Mouse (Mus musculus) left cerebral cortex, postnatal 25 days (tissue): Measurements from ENCODE around the gene Bhlhe41. TPM values are rescaled to one million over a fixed set of nuclear protein-coding genes. Genes with fewer than 3 reads are reported as not detected.

ENCODE experiments used
- DNase-seq, 2 experiments: peaks; one replicate each; pipeline ENCODE4 v3.0.0; 2022; ENCODE audit warnings: low spot score in 2 of 2, mixed read lengths in 1 of 2
- intact Hi-C: fragments of 180-260 bp; cut with DNase I; formaldehyde crosslinking; loops from one replicate; pipeline ENCODE4 v1.15.1; 2025
- total RNA-seq, 2 experiments: library from RNA; stranded (reverse); gene quantifications; 2 replicates each; pipeline ENCODE4 v1.2.3; 2021

Bhlhe41 gene
- total RNA-seq, 2 experiments from 2014 or later: 20.6 to 30.6 TPM

DNA sequence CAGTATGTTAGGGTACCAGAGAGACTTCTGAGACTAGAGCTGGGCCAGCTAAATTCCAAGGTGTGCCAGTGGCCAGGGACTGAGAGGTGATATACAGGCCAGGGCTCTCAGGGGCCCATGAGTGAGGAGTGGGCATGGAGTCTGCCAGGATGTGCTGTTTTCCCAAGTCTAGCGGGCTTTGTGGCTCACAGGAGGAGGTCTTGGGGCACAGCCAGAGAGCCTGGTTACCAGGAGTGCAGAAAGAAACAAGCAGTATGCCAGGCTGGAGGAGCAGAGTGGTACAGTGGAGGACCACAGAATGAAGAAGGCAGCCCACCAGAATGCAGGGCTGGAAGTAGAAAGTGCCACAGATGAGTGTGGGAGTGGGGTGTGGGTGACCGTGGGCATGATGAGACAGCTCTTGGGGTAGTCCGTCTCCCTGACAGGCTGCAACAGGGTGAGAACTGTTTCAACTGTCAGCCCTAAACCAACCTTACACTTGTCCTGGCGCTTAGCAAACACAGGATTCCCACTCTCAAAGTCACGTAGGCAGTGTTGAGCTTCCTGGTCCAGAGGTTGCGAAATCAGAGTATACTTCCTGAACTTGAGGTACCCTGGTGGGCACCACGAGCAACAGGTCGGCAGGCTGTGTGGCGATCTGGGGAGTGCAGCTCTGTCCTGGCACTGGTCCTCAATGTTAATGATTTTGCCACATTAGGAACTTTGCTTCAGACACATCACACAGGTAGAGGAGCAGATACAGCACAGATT lies 11.8 kb upstream of the Bhlhe41 start:
- DNase-seq: no peak
- intact Hi-C loops: no loop called here

DNA sequence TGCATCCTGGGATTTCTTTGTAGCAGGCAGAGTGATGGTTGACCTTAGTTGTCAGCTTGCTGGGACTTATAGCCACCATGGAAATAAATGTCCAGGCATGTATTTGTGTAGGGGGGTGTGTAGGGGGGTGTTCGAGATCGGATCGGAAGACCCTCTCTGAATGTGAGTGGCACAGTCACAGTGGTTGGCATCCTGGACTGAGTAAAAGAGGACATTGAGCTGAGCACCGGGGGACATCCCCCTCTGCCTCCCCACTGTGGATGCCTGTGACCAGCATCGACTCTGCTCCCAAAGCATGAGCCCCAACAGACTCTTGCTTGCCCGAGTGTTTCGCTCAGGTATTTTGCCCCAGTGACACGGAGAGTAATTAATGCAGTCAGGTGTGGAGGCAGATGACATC lies 8.0 kb upstream of the Bhlhe41 start:
- no peak for DNase-seq
- intact Hi-C loops: no loop called here

DNA sequence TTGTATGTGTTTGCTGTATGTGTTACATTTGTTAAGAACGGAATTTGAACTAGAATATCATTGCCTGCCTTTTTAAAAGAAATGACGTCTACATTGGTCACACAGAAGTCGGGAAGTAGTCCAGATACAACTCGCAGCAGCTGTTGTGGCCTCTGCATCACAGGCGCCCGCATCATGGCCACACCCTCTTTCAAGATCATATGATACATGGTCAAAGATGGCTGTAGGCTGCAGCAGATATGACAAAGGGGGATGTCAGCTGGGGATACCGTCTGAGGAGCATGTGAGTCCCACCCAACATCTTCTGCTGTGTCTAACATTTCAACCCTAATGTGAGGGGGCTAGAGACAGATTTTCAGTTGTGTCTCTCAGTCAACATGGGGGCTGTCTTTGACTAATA lies 6.7 kb upstream of the Bhlhe41 start:
- intact Hi-C loops: no loop called here
- no peak for DNase-seq

DNA sequence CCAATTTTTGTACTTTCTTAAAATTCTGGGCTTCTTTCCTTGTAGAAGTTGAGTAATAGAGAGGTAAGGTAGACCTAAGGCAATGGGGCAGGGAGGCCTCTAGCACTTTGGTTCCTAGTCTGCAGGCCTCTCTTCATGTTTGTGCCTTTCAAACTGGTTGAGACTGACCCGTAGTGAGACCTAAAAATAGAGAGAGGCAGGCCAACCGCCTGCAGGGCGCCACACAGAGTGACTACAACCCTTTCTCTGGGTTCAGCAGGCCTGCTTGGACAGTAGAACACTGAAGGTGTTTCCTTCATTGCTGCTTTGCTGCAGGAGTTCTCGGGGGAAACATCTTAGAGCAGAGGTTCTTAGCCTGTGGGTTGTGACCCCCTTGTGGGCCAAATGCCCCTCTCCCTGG lies 5.6 kb upstream of the Bhlhe41 start:
- DNase-seq: no peak
- intact Hi-C loops: no loop called here

DNA sequence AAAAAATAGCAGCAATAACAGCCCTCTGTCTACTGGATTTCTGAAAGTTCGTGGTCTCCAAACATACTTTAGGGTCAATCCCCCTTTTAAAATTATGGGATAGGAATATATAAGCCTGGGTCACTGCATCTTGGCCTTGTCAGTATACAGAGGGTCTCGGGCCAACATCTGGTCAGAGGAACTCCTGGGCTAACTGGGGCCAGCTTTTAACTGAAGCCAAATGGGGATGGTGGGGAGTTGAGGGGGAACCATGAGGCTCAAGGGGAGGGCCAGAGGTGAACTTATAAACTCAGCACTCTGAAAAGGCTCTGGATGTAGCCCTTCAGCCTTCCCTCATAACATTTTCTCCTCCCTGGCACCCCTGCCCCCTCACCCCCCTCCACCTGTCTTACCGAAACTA lies 1.8 kb upstream of the Bhlhe41 start:
- no peak for DNase-seq
- intact Hi-C loops: loop anchor here (2.0 to 10.0 kb wide), 2 partner anchors 68 to 708 kb away; partner anchors contain the start of genes Fgfr1op2 and Ints13

DNA sequence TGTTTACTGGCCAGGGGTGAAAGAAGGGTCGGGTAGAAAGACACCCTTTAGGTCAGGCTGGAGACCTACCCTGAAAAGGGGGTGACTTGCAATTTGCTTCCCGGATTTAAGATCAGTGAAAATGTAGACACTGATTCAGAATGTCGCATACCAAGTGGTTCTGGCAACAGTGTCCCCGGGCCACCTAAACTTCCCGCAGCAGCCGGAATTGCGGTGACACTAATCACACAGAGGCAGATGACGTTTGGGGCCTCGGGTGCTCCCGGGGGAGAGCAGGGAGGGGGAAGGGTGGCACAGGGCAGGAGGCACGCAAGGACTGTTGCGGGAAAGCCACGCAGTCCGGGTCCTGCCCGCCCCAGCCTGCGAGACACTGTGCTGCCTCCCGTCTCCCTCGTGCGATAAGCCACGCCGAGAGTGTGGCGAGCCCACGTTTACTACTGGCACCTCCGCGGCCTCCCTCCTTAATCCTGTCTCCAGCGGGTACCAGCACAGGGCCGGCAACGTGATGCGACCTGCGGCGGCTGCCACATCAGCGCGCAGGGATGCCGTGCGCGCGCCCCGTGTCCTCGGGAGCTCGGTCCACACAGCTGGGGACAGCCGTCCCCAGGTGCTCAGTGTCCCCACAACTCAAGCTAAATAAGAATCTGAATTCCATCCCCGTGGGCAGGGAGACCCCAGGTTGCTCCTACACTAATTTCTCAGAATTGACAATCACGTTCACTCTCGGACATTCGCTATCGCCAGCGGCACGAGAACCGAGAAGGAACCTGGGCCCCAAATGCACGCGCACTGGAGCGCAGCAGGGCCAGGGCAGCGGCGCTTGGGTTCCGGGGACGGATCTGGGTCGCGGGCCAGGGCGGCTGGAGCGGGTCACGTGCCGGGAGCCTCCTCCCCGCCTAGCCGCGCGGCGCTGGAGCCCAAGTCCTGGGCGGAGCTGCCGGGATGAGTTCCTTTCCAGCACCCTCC lies 811 bp upstream of the Bhlhe41 start:
- DNase-seq: peak; percentile 87 to 88
- intact Hi-C loops: loop anchor here (1.0 to 10.0 kb wide), 4 partner anchors 11 to 709 kb away; partner anchors contain the start of genes Fgfr1op2 and Ints13

DNA sequence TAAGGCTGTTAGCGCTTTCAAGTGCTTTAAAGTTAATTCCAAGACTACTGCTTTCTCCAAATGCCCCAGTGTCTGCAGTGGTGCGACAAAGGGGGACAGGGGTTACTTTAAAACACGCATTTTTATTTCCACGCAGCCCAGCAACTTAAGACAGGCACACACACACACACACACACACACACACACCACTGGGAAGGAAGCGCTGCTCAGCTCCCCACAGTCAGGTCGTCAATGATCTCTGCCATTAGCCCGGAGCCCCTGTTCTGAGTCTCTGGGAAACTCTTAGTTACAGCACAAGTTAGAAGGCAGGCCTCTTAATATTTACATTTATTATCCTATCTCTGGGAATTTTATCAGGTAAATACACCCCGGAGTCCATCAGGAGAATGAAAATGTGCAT lies 1.2 kb downstream of the Bhlhe41 start:
- intact Hi-C loops: loop anchor here (10.0 kb wide), 1 partner anchor 711 kb away; the partner anchor contains the start of genes Fgfr1op2 and Ints13
- peak in 1 of 2 experiments; percentile 29 for DNase-seq

DNA sequence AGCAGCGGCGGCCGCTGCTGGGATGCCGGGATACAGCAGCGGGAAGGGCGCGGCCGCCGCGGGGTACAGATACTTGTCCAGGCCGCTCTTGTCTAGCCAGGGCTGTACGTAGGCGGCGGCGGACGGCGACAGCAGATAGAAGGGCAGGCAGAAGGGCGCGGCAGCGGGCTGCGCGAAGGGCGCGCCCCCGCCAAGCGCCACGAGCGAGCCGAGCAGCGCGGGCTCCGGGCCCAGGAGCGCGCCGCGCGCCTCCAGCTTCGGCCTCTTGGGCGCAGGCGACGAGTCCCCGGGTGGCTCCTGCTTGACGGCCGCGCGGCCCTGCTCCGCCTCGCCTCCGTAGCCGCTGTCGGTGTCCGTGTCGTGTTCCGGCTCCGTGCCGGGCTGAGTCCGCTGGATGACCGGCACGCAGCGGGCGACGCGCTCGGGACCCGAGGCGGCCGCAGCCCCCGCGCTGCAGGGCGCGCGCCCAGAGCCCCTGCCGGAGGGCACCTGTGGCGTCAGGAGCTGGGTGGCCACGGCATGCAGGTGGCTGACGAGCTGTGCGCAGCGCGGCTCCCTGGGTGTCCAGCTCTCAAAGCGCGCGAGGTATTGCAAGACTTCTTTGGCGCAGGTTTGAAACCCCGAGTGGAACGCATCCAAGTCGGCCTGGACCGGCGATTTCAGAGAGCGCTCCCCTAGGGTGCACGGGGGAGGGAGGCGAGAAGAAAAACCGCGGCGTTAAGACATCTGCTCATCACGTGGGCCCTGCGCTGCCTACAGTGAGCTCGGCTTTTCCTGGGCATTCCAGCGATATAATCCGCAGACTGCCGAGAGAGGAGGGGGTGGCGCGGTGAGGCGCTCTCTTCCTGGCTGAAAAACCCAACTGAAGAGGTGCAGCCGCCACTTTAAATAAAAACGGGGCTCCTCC lies 2.0 kb downstream of the Bhlhe41 start:
- intact Hi-C loops: loop anchor here (10.0 kb wide), 1 partner anchor 711 kb away; the partner anchor contains the start of genes Fgfr1op2 and Ints13
- DNase-seq: peak; percentile 82 to 91

DNA sequence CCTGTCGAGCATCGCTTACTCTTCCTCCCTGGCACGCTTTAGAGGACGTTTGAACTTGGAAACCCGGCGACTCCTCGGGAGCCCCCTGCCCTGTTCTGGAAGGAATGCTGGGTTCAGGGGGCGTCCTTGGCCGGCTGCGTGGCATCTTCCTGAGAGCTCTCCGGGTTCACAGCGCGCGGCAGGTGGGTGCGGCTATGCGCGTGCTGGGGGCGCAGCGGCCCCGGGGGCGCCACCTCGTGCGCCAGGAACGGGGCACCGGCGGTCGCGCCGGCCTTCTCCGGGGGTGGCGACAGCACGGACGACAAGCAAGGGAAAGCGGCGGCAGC lies 2.7 kb downstream of the Bhlhe41 start:
- intact Hi-C loops: loop anchor here (10.0 kb wide), 1 partner anchor 712 kb away; the partner anchor contains the start of genes Fgfr1op2 and Ints13
- DNase-seq: no peak

DNA sequence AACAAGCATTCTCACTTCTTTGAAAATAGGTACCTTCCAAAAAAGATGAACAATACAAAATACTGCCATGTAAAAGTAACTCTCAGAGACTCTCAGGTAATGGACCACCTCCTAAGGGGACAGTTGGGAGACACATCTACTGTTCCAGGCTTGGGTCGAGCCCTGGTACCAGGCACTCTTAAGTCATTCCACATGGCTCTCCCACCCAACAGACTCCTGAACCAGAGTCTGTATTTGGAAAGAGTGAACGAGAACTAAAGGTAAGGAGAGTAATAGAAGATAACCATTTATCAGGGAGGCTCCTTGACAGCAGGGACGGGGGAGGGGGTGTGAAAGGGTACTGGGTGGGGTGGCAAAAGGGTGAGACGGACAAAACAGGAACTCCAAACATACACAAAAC lies 3.0 kb downstream of the Bhlhe41 start:
- intact Hi-C loops: loop anchor here (10.0 kb wide), 1 partner anchor 712 kb away; the partner anchor contains the start of genes Fgfr1op2 and Ints13
- no peak for DNase-seq

DNA sequence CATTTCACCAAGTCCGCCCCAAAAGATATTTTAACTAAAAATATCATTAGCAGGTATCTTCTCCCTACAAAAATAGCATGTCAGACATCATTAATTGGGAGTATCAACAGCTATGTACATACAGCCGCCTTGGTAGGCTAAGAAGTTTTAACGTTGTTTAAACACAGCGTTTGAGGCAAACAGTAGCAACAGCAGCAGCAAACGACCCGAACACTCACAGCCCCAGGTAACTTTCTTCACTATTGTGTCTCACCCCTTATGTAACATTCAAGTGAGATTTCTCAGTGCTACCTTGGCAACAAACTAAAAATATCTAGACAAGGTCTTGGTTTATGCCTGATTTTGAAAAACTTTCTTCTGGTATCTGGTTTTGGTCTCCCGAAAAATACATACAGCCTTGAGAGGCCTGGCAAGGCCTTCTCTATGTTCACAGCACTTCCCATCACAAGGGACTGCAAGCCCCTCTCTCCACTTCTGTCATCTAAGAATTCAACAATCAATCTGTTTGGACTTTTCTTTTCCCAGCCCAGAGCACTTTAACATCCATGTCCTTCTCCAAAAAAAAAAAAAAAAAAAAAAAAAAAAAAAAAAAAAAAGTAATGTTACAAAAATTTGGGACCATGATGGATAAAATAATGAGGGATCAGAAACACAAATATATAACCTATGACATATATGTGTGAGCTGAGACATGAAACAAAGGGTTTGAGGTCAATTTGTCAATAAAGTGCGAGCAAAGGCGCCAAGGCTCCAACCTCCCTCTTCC lies 3.7 kb downstream of the Bhlhe41 start:
- DNase-seq: no peak
- intact Hi-C loops: loop anchor here (10.0 kb wide), 1 partner anchor 713 kb away; the partner anchor contains the start of genes Fgfr1op2 and Ints13

DNA sequence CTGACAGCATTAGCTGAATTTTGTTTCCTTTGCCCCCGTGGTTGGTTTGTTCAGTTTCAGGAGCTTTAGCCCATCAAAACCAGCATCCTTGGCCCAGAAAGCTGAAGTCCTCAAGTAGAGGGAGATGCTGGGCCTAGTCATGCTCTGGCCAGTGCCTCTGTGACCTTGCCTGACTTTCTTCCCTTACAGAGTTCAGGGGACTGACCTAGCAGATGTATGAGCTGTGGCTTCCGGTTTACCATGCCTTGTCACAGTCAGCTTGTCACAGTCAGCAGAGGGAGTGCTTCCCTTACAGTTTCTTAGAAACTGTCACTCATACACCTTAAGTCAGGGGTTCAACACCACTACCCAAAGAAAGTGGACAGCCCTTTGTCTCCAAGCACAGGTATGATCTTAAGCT lies 5.0 kb downstream of the Bhlhe41 start:
- intact Hi-C loops: loop anchor here (10.0 kb wide), 1 partner anchor 714 kb away; the partner anchor contains the start of genes Fgfr1op2 and Ints13
- DNase-seq: no peak

DNA sequence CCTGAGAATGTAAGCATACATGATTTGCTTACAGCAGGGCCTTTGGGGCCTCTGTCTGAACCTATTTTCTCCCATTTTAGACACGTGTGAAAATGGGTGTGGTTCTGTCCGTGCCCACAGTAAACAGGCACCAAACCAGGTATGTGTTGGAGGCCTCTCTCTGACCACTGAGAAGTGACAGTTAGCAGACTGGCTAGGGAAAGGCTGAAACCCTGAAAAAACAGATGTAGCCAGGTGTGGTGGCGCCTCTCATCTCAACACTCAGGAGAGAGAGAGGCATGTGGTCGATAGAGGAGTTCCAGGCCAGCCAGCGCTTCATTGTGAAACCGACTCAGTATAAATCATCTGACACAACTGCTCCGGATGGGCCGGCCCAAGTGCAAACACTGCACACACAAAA lies 6.9 kb downstream of the Bhlhe41 start:
- intact Hi-C loops: no loop called here
- DNase-seq: no peak

DNA sequence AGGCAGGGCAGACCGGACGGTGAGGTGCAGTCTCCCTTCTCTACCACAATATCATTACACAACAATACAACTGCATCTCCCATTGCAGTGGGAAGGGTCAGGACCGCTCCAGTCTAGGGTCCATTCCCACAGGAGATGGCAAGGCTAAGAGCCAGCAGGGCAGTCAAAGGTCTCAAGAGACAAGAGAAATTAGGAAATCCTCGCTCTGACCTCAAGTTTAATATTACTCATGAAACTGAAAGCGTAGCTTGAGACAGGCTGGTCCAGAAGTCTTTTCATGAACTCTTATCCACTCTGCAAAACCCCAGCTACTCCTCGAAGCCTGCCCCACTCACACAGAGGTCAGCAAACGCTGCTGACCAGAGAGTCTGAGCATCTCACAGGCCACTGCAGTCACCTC lies 7.9 kb downstream of the Bhlhe41 start:
- intact Hi-C loops: no loop called here
- no peak for DNase-seq

DNA sequence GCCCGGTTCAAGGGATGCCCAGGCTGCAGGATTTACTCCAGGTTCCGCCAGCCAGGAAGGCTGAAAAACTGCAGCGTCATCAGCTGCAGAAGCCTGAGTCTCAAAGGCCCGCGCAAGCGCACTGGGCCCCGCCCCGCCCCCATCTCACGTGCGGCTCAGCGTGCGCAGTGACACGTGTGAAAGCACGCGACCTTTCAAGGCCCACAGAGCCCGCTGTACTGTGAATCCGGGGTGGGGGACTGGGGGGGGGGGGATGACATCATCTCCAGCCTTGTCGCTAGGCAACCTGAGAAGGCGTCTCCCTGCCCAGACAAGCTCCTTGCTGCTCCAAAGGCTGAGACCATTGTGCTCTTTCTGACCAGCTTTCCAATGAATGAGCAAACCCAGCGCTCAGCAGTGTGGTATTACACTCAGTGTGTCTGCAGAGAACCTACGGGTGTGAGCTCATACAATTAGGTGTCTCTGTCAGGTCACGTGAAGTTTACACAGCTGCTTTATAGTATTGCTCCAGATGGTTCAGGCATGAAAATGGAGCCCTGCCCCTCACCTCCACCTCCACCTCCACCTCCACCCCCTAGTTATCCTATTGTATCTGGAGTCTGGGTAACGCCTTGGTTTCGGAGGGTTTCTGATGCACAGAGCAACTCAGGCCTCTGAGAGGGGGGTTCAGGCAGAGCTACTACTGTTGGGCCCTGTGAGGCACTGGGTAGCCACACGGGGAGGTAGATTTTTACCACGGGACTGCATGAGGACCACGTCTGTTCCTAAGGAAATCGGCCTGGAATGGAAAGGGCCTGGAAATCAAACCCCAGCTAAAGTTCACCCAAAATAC lies 9.4 kb downstream of the Bhlhe41 start:
- peak; percentile 98 for DNase-seq
- intact Hi-C loops: loop anchor here (1.0 kb wide), 1 partner anchor 9 kb away; the partner anchor contains the start of gene Bhlhe41

DNA sequence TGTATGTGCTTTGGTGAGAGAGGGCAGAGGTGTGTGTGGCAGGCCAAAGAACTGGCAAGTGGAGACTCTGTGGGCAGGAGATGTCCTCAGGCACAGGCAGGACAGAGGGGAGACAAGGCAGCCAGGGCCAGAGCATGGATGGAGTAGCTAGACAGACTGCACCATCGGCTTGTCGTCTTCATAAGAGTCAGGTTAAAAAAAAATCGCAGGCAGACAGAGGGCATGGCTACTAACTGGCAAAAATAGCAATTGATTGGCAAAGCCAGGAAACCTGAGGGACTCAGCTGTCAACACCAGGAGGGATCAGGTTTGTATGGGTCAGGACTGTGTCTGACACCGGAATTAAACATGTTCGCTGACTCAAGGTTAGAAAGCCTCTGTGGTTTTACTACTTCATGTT lies 10.6 kb downstream of the Bhlhe41 start:
- DNase-seq: no peak
- intact Hi-C loops: loop anchor here (1.0 kb wide), 1 partner anchor 11 kb away; the partner anchor contains the start of gene Bhlhe41

DNA sequence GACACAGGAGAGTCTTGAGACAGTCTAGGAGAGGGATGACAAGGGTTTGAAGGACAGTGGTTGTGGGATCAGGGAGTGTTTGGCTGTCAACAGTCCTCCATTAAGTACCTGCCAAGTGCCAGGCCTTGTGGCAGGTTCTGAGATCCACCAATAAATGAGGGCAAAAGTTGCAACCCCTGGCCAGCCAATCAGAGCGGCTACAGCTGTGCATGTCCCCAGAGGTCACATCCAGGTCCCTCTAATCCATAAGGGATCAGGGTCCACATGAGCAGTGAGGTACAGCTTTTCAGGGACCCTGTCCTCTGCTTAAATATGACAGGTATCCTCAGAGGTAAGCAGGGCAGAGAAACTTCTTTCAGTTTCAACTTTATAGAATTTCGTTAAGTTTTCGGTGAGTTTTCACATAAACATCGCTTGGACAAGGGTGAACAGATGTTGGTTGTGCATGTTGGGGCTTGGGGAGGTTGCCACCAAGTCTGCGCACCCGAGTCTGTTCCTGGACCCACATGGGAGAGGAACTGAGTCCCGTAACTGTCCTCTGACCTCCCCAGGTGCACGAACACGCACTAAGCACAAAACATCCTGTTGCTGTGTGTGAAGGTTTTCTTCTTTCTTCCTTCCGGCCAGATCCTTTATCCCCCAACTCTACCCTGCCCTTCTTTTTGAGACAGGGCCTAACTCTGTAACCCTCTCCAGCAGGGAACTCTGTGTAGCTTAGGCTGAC lies 11.8 kb downstream of the Bhlhe41 start:
- no peak for DNase-seq
- intact Hi-C loops: no loop called here
